Mouse (Mus musculus) monocyte, adult 59 days (primary cell): ENCODE measurements around the gene Gm20777. TPM values are rescaled to one million over a fixed set of nuclear protein-coding genes. Genes with fewer than 3 reads are reported as not detected.

Source experiments
- total RNA-seq, 2 experiments: library from RNA; stranded (reverse); gene quantifications; one replicate each; pipeline ENCODE4 v1.2.4; 2023

Gm20777 gene
- total RNA-seq, result not detected

GRCm38 (mm10) chrY:10752350-10752749, at the start of gene Gm20777:
TSS of gene Gm20777 (minus strand) at chrY:10752450.

Other genes with a start within 250 kb of the Gm20777 start
- not detected for gene Gm20737, start 216.4 kb downstream of the Gm20777 start, total RNA-seq
- gene Gm21775, start 199.0 kb downstream of the Gm20777 start, total RNA-seq, result not detected
- not detected for gene Gm21900, start 136.1 kb downstream of the Gm20777 start, total RNA-seq